Mouse (Mus musculus) cerebellum, adult 2 months (tissue): ENCODE data around the gene Aurka.

Source experiments
- CTCF ChIP-seq: fragments of 200-500 bp; IDR thresholded peaks from 2 replicates; pipeline ENCODE4 v1.5.1; 2011; ENCODE audit warnings: low read depth, mild to moderate bottlenecking, control low read depth, low read length, moderate library complexity, borderline replicate concordance; ENCODE audit not compliant: insufficient read depth
- POLR2A ChIP-seq: fragments of 200-500 bp; IDR thresholded peaks from 2 replicates; pipeline ENCODE4 v1.6.1; 2011; ENCODE audit warnings: low read length, control low read depth, borderline replicate concordance; ENCODE audit not compliant: insufficient read depth

DNA sequence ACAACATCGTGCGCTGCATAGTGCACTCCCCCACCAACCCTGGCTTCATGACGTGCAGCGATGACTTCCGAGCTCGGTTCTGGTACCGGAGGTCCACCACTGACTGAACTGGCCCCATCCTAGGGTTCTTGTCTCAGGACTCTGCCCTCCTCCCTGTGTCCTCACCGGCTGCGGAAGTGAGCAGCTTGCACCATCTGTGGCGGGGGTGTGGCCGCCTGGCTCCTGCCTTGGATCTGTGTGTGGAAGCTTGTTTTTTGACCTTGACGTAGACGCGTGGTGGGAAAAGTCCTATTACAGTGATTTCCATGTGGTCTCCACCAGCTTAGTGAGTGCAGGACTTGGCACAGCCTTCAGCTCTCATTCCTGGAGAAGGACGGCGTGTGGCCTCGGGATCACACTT lies 10.2 kb upstream of the Aurka start:
- TF ChIP-seq CTCF (no peak), POLR2A (no peak)
